Mouse (Mus musculus) MEL (cell line): ENCODE measurements around the gene Lsp1.

ENCODE experiments used
- CHD1 ChIP-seq: IDR thresholded peaks from 2 replicates; pipeline ENCODE4 v1.6.1; 2012; ENCODE audit warnings: low read depth, mild to moderate bottlenecking, inconsistent platforms, low read length, improper control_type of control experiment
- CTCF ChIP-seq, 3 experiments: IDR thresholded peaks in 2 of 3; conservative IDR thresholded peaks in 1 of 3; 2 replicates each; pipeline ENCODE4 v1.5.1; 2011 to 2012; ENCODE audit warnings: low read length in 3 of 3, low read depth in 2 of 3, mild to moderate bottlenecking in 2 of 3, improper control_type of control experiment in 1 of 3, inconsistent platforms in 1 of 3, mixed read lengths in 1 of 3, moderate library complexity in 1 of 3; ENCODE audit not compliant: control insufficient read depth in 1 of 3, insufficient read depth in 1 of 3, poor library complexity in 1 of 3, severe bottlenecking in 1 of 3
- POLR2A ChIP-seq, 2 experiments: IDR thresholded peaks; 2 replicates each; pipeline ENCODE4 v1.6.1; 2011 to 2012; ENCODE audit warnings: low read length in 2 of 2, mild to moderate bottlenecking in 2 of 2, control low read depth in 1 of 2, improper control_type of control experiment in 1 of 2, low read depth in 1 of 2, moderate library complexity in 1 of 2; ENCODE audit not compliant: control insufficient read depth in 1 of 2, insufficient read depth in 1 of 2, poor library complexity in 1 of 2
- RCOR1 ChIP-seq: IDR thresholded peaks from 2 replicates; pipeline ENCODE4 v1.6.1; 2012; ENCODE audit warnings: low read depth, mild to moderate bottlenecking, inconsistent platforms, low read length, improper control_type of control experiment
- SMC3 ChIP-seq: IDR thresholded peaks from 2 replicates; pipeline ENCODE4 v1.6.1; 2011; ENCODE audit warnings: low read depth, low read length, improper control_type of control experiment
- USF1 ChIP-seq: IDR thresholded peaks from 2 replicates; pipeline ENCODE4 v1.6.1; 2014; ENCODE audit warnings: low read depth, mild to moderate bottlenecking, inconsistent platforms, low read length, improper control_type of control experiment, moderate library complexity

DNA sequence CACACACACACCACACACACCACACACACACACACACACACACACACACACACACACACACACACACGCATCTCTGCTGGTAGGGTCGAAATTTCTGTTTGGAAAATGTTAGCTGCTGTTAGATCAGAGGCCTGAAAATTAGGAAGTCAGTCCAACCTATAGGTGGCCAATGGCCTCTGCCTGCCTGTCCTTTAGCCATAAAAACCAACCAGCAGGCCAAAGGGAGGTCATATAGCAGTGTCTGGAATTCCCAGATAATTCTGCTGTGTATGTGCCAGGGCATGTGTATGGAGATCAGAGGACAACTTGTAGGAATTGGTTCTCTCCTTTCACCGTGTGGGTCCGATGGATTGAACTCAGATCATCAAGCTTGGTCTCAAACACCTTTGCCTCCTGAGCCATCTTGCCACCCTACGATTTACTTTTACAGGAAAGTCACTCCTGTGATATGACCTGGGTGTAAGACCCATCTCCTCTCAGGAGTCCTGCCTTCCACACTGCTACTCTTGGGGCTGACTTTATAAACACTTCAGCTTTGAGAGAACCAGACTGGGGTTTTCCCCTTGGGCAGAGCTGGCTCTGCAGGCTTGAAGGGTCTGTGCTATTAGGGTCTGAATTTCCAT lies 1.8 kb upstream of the Lsp1 start:
- TF ChIP-seq CTCF (IDR thresholded peaks at IDR 0.05 in 2 of 3, conservative IDR thresholded peaks at IDR 0.05 in 1 of 3; ENCODE audit: control insufficient read depth in 1 of 3, insufficient read depth in 1 of 3, low read depth in 2 of 3, low read length in 3 of 3, poor library complexity in 1 of 3, severe bottlenecking in 1 of 3) (no peak), RCOR1 (no peak), CHD1 (no peak), SMC3 (no peak), USF1 (no peak), POLR2A (IDR thresholded peaks at IDR 0.05; ENCODE audit: control insufficient read depth in 1 of 2, insufficient read depth in 1 of 2, low read depth in 1 of 2, low read length in 2 of 2, poor library complexity in 1 of 2) (no peak)
